Mouse (Mus musculus): ENCODE results near the gene Maml2. TPM values are rescaled to one million over a fixed set of nuclear protein-coding genes. Genes with fewer than 3 reads are reported as not detected.

Gene Maml2
- polyA plus RNA-seq, 1 experiment: 1.5 TPM

DNA sequence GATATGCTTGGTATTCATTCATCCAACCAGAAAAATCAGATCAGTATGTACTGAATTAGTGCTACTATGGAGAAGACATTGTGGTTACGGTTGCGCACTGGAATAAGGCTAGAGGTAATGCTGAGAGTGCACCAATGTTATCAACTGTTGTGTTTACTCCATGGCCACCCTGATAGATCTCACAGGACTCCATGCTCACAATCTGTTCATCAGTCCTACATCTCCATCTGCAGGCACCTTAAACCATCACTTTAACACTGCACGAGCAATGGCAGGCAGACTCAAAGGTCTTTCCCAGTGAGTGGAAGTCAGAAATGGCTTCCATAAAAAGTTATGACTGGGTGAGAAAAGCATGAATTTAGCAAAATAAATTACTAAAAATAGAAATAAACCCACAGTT lies 324.2 kb downstream of the Maml2 start:
- no peak for TF ChIP-seq CEBPB (IDR thresholded peaks at IDR 0.05; ENCODE audit: low read depth)
- no peak for TF ChIP-seq FOSL1 (IDR thresholded peaks at IDR 0.05; ENCODE audit: insufficient read depth, low read length, poor library complexity, severe bottlenecking)
- no peak for TF ChIP-seq CTCF (IDR thresholded peaks at IDR 0.05; ENCODE audit: control insufficient read depth, insufficient read depth, insufficient read length)
- TF ChIP-seq USF1 (IDR thresholded peaks at IDR 0.05; ENCODE audit: low read depth): no peak
- Histone ChIP-seq H3ac (ENCODE audit: control insufficient read depth, insufficient read length, low read depth) (no peak overlapping the region), H3K36me3 (ENCODE audit: control insufficient read depth, insufficient read depth) (no peaks in the 10 kb centered on the region), H3K79me2 (ENCODE audit: control insufficient read depth, insufficient read depth) (no peaks in the 10 kb centered on the region), H3K4me3 (ENCODE audit: insufficient read depth, poor library complexity, severe bottlenecking) (no peak overlapping the region), H3K27me3 (ENCODE audit: control insufficient read depth, insufficient read depth, insufficient read length) (no peaks in the 10 kb centered on the region), H3K79me3 (ENCODE audit: low read depth) (no peaks in the 10 kb centered on the region)

- Histone ChIP-seq H3ac (ENCODE audit: control insufficient read depth, insufficient read length, low read depth) (no peak overlapping the region), H3K27me3 (ENCODE audit: control insufficient read depth, insufficient read depth, insufficient read length) (no peaks in the 10 kb centered on the region), H3K36me3 (ENCODE audit: control insufficient read depth, insufficient read depth) (no peaks in the 10 kb centered on the region), H3K4me3 (ENCODE audit: insufficient read depth, poor library complexity, severe bottlenecking) (no peak overlapping the region), H3K79me2 (ENCODE audit: control insufficient read depth, insufficient read depth) (no peaks in the 10 kb centered on the region), H3K79me3 (ENCODE audit: low read depth) (no peaks in the 10 kb centered on the region)
- no peak for TF ChIP-seq FOSL1 (IDR thresholded peaks at IDR 0.05; ENCODE audit: insufficient read depth, low read length, poor library complexity, severe bottlenecking)
- TF ChIP-seq CEBPB (IDR thresholded peaks at IDR 0.05; ENCODE audit: low read depth): no peak
- TF ChIP-seq MYOG (IDR thresholded peaks at IDR 0.05; ENCODE audit: control insufficient read depth, extremely low read depth, insufficient read length): no peak
- TF ChIP-seq USF1 (IDR thresholded peaks at IDR 0.05; ENCODE audit: low read depth): no peak
- TF ChIP-seq CTCF (IDR thresholded peaks at IDR 0.05; ENCODE audit: control insufficient read depth, insufficient read depth, insufficient read length): no peak
Observed at GRCm38 (mm10) chr9:13622426-13622825, 324.7 kb downstream of the Maml2 start.

GRCm38 (mm10) chr9:13623892-13624422 lies 326.2 kb downstream of the Maml2 start:
- Histone ChIP-seq H3K79me3 (ENCODE audit: low read depth) (no peaks in the 10 kb centered on the region), H3K27me3 (ENCODE audit: control insufficient read depth, insufficient read depth, insufficient read length) (no peaks in the 10 kb centered on the region), H3ac (ENCODE audit: control insufficient read depth, insufficient read length, low read depth) (no peak overlapping the region), H3K79me2 (ENCODE audit: control insufficient read depth, insufficient read depth) (no peaks in the 10 kb centered on the region), H3K36me3 (ENCODE audit: control insufficient read depth, insufficient read depth) (no peaks in the 10 kb centered on the region), H3K4me3 (ENCODE audit: insufficient read depth, poor library complexity, severe bottlenecking) (no peak overlapping the region)
- no peak for TF ChIP-seq MYOG (IDR thresholded peaks at IDR 0.05; ENCODE audit: control insufficient read depth, extremely low read depth, insufficient read length)
- TF ChIP-seq CTCF (IDR thresholded peaks at IDR 0.05; ENCODE audit: control insufficient read depth, insufficient read depth, insufficient read length): no peak
- no peak for TF ChIP-seq FOSL1 (IDR thresholded peaks at IDR 0.05; ENCODE audit: insufficient read depth, low read length, poor library complexity, severe bottlenecking)
- TF ChIP-seq MYOD1 (IDR thresholded peaks at IDR 0.05; ENCODE audit: control insufficient read depth, insufficient read length, low read depth): no peak
- no peak for TF ChIP-seq CEBPB (IDR thresholded peaks at IDR 0.05; ENCODE audit: low read depth)
- TF ChIP-seq USF1 (IDR thresholded peaks at IDR 0.05; ENCODE audit: low read depth): no peak
- TF ChIP-seq MAX (IDR thresholded peaks at IDR 0.05): no peak

GRCm38 (mm10) chr9:13624780-13625179 lies 327.0 kb downstream of the Maml2 start:
- H3K4me3 ChIP-seq (ENCODE audit: insufficient read depth, poor library complexity, severe bottlenecking): no peak overlapping the region
- no peak for TF ChIP-seq FOSL1 (IDR thresholded peaks at IDR 0.05; ENCODE audit: insufficient read depth, low read length, poor library complexity, severe bottlenecking)
- no peak for TF ChIP-seq MYOD1 (IDR thresholded peaks at IDR 0.05; ENCODE audit: control insufficient read depth, insufficient read length, low read depth)
- TF ChIP-seq USF1 (IDR thresholded peaks at IDR 0.05; ENCODE audit: low read depth): no peak
- no peak for TF ChIP-seq MAX (IDR thresholded peaks at IDR 0.05)
- TF ChIP-seq CEBPB (IDR thresholded peaks at IDR 0.05; ENCODE audit: low read depth): no peak
- TF ChIP-seq MYOG (IDR thresholded peaks at IDR 0.05; ENCODE audit: control insufficient read depth, extremely low read depth, insufficient read length): no peak
- no peak for TF ChIP-seq CTCF (IDR thresholded peaks at IDR 0.05; ENCODE audit: control insufficient read depth, insufficient read depth, insufficient read length)
- no peaks in the 10 kb centered on the region for H3K79me3 ChIP-seq (ENCODE audit: low read depth)
- H3K79me2 ChIP-seq (ENCODE audit: control insufficient read depth, insufficient read depth): no peaks in the 10 kb centered on the region
- no peaks in the 10 kb centered on the region for H3K36me3 ChIP-seq (ENCODE audit: control insufficient read depth, insufficient read depth)
- H3ac ChIP-seq (ENCODE audit: control insufficient read depth, insufficient read length, low read depth): no peak overlapping the region
- no peaks in the 10 kb centered on the region for H3K27me3 ChIP-seq (ENCODE audit: control insufficient read depth, insufficient read depth, insufficient read length)

- Histone ChIP-seq H3K27me3 (ENCODE audit: control insufficient read depth, insufficient read depth, insufficient read length) (no peaks in the 10 kb centered on the region), H3K79me3 (ENCODE audit: low read depth) (no peaks in the 10 kb centered on the region), H3K36me3 (ENCODE audit: control insufficient read depth, insufficient read depth) (no peaks in the 10 kb centered on the region), H3K79me2 (ENCODE audit: control insufficient read depth, insufficient read depth) (no peaks in the 10 kb centered on the region), H3K4me3 (ENCODE audit: insufficient read depth, poor library complexity, severe bottlenecking) (no peak overlapping the region), H3ac (ENCODE audit: control insufficient read depth, insufficient read length, low read depth) (no peak overlapping the region)
- no peak for TF ChIP-seq CTCF (IDR thresholded peaks at IDR 0.05; ENCODE audit: control insufficient read depth, insufficient read depth, insufficient read length)
- no peak for TF ChIP-seq CEBPB (IDR thresholded peaks at IDR 0.05; ENCODE audit: low read depth)
- no peak for TF ChIP-seq MYOD1 (IDR thresholded peaks at IDR 0.05; ENCODE audit: control insufficient read depth, insufficient read length, low read depth)
- TF ChIP-seq MYOG (IDR thresholded peaks at IDR 0.05; ENCODE audit: control insufficient read depth, extremely low read depth, insufficient read length): no peak
- TF ChIP-seq FOSL1 (IDR thresholded peaks at IDR 0.05; ENCODE audit: insufficient read depth, low read length, poor library complexity, severe bottlenecking): no peak
Observed at GRCm38 (mm10) chr9:13625215-13625614, 327.5 kb downstream of the Maml2 start.

GRCm38 (mm10) chr9:13626480-13626879 lies 328.7 kb downstream of the Maml2 start:
- no peaks in the 10 kb centered on the region for H3K36me3 ChIP-seq (ENCODE audit: control insufficient read depth, insufficient read depth)
- no peaks in the 10 kb centered on the region for H3K79me3 ChIP-seq (ENCODE audit: low read depth)
- no peaks in the 10 kb centered on the region for H3K79me2 ChIP-seq (ENCODE audit: control insufficient read depth, insufficient read depth)
- TF ChIP-seq MYOG (IDR thresholded peaks at IDR 0.05; ENCODE audit: control insufficient read depth, extremely low read depth, insufficient read length) (no peak), MYOD1 (IDR thresholded peaks at IDR 0.05; ENCODE audit: control insufficient read depth, insufficient read length, low read depth) (no peak), CEBPB (IDR thresholded peaks at IDR 0.05; ENCODE audit: low read depth) (no peak), MAX (IDR thresholded peaks at IDR 0.05) (no peak), FOSL1 (IDR thresholded peaks at IDR 0.05; ENCODE audit: insufficient read depth, low read length, poor library complexity, severe bottlenecking) (no peak), USF1 (IDR thresholded peaks at IDR 0.05; ENCODE audit: low read depth) (no peak), CTCF (IDR thresholded peaks at IDR 0.05; ENCODE audit: control insufficient read depth, insufficient read depth, insufficient read length) (no peak)
- no peak overlapping the region for H3ac ChIP-seq (ENCODE audit: control insufficient read depth, insufficient read length, low read depth)
- H3K27me3 ChIP-seq (ENCODE audit: control insufficient read depth, insufficient read depth, insufficient read length): no peaks in the 10 kb centered on the region
- H3K4me3 ChIP-seq (ENCODE audit: insufficient read depth, poor library complexity, severe bottlenecking): no peak overlapping the region

All from C2C12 (cell line).